Mouse (Mus musculus): ENCODE measurements at regions not wholly inside any gene's neighbourhood (a gene's known extent, or its start where the extent isn't known, plus 50 kb on each side); places are given as distances from the start of the nearest gene placed in this dataset.

DNA sequence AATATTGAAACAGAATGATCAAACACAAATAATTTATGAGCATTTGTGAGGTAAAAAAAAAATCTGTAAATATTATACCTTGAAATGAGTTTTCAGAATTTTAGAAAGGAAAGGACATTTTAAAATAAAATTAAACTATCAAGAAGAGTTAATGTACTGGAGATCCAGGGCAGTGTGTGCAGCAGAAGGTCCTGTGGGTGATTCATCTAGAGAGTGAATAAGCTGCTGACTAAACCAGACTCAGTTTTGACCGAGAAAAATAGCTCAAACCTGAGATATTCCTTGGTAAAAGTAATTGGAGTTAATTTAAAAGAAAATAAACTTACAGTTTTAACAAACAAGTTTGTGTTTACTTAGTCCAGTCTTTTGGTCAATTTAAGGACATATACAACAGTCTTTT lies 1118.6 kb upstream of the Celf2 start:
- Histone ChIP-seq H3K9me3 (ENCODE audit: control insufficient read depth, low read length) (no peaks in the 10 kb centered on the region), H3K4me2 (ENCODE audit: low read depth, low read length) (no peak overlapping the region), H3K27ac (ENCODE audit: low read depth, low read length) (no peak overlapping the region), H3K4me3 (ENCODE audit: low read depth, low read length) (no peak overlapping the region), H3K27me3 (ENCODE audit: control insufficient read depth, insufficient read depth, low read length) (no peaks in the 10 kb centered on the region), H3K36me3 (ENCODE audit: control insufficient read depth, insufficient read depth, low read length) (no peaks in the 10 kb centered on the region), H3K9ac (replicated peaks; ENCODE audit: low read depth, low read length) (no peak overlapping the region), H3K4me1 (ENCODE audit: control insufficient read depth, insufficient read depth, low read length) (no peaks in the 10 kb centered on the region)
- 63% methylated on average over 1 of the region's 1 CpGs for WGBS
- ATAC-seq (ENCODE audit: low read depth) = no peak

DNA sequence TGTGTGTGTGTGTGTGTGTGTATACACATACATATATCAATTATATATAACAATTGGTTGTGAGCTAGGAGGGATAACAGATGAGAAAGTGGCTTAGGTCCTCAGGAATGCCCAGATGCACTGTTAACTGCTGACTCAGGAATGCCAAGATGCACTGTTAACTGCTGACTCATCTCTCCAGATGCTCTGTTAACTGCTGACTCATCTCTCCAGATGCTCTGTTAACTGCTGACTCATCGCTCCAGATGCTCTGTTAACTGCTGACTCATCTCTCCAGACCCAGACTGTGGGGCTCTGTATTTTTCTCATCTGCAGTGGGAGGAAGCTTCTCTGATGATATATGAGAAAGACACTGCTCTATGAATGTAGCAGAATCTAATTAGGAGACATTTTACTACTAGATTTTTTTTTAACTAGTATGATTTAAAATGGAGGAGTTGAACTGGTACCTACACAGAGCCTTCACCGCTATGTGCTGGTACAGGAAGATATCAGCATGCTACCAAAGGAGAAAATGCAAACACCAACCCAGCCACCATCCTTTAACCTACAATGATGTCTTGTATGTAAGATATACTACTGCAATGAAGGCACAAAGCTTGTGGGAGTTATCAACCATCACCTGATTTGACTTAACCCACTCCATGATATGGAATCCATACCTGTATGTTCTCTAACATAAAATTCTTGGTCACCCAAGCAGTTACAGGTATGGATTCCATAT lies 1119.3 kb upstream of the Celf2 start:
- H3K9me3 ChIP-seq (ENCODE audit: control insufficient read depth, low read length) = no peaks in the 10 kb centered on the region
- no peaks in the 10 kb centered on the region for H3K4me1 ChIP-seq (ENCODE audit: control insufficient read depth, insufficient read depth, low read length)
- no peaks in the 10 kb centered on the region for H3K36me3 ChIP-seq (ENCODE audit: control insufficient read depth, insufficient read depth, low read length)
- no peak overlapping the region for H3K9ac ChIP-seq (replicated peaks; ENCODE audit: low read depth, low read length)
- H3K4me3 ChIP-seq (ENCODE audit: low read depth, low read length) = no peak overlapping the region
- H3K4me2 ChIP-seq (ENCODE audit: low read depth, low read length) = no peak overlapping the region
- 92% methylated on average over 2 of the region's 2 CpGs for WGBS
- ATAC-seq (ENCODE audit: low read depth) = no peak
- H3K27me3 ChIP-seq (ENCODE audit: control insufficient read depth, insufficient read depth, low read length) = no peaks in the 10 kb centered on the region
- no peak overlapping the region for H3K27ac ChIP-seq (ENCODE audit: low read depth, low read length)

DNA sequence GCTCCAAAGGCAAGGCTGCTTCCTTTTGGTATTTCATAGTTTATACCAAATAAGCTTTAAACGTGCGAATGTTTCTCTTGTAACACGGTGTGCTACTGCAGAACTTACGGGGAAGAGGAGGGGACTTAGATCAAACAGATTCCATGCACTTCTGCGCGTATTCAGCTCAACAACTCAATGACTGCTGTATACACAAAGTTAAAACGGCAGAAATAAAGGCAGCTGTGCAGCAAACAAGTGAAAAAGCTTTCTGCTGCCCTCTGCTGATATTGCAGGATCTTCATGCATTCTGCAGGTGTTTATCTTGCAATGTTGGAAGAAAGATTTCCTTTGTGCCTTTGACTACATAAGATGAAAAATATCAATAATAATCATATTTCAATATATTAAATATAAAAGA lies 1128.7 kb upstream of the Celf2 start:
- no peak overlapping the region for H3K9ac ChIP-seq (replicated peaks; ENCODE audit: low read depth, low read length)
- 56% methylated on average over 7 of the region's 7 CpGs for WGBS
- no peak overlapping the region for H3K4me2 ChIP-seq (ENCODE audit: low read depth, low read length)
- H3K36me3 ChIP-seq (ENCODE audit: control insufficient read depth, insufficient read depth, low read length) = no peaks in the 10 kb centered on the region
- H3K4me1 ChIP-seq (ENCODE audit: control insufficient read depth, insufficient read depth, low read length) = no peaks in the 10 kb centered on the region
- no peak for ATAC-seq (ENCODE audit: low read depth)
- H3K4me3 ChIP-seq (ENCODE audit: low read depth, low read length) = no peak overlapping the region
- no peaks in the 10 kb centered on the region for H3K9me3 ChIP-seq (ENCODE audit: control insufficient read depth, low read length)
- H3K27ac ChIP-seq (ENCODE audit: low read depth, low read length) = no peak overlapping the region
- no peaks in the 10 kb centered on the region for H3K27me3 ChIP-seq (ENCODE audit: control insufficient read depth, insufficient read depth, low read length)

DNA sequence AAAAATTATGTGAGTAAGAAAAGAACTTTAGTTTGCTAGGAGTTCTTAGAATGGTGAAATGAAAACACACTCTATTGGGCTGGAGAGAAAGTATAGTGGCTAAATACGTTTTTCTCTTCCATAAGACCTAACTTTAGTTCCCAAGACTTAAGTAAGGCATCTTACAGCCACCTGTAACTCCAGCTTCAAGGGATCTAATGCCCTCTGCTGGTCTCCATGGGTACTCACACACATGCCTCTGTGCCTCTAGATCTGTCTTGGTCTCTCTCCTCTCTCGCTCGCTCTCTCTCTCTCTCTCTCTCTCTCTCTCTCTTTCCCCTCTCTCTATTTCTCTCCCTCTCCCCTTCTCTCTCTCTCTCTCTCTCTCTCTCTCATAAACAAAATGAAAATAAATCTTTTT lies 1129.9 kb upstream of the Celf2 start:
- WGBS = 58% methylated on average over 3 of the region's 3 CpGs
- Histone ChIP-seq H3K36me3 (ENCODE audit: control insufficient read depth, insufficient read depth, low read length) (no peaks in the 10 kb centered on the region), H3K9ac (replicated peaks; ENCODE audit: low read depth, low read length) (no peak overlapping the region), H3K27ac (ENCODE audit: low read depth, low read length) (no peak overlapping the region), H3K4me2 (ENCODE audit: low read depth, low read length) (no peak overlapping the region), H3K4me1 (ENCODE audit: control insufficient read depth, insufficient read depth, low read length) (no peaks in the 10 kb centered on the region), H3K27me3 (ENCODE audit: control insufficient read depth, insufficient read depth, low read length) (no peaks in the 10 kb centered on the region), H3K4me3 (ENCODE audit: low read depth, low read length) (no peak overlapping the region), H3K9me3 (ENCODE audit: control insufficient read depth, low read length) (no peaks in the 10 kb centered on the region)
- ATAC-seq (ENCODE audit: low read depth) = no peak

DNA sequence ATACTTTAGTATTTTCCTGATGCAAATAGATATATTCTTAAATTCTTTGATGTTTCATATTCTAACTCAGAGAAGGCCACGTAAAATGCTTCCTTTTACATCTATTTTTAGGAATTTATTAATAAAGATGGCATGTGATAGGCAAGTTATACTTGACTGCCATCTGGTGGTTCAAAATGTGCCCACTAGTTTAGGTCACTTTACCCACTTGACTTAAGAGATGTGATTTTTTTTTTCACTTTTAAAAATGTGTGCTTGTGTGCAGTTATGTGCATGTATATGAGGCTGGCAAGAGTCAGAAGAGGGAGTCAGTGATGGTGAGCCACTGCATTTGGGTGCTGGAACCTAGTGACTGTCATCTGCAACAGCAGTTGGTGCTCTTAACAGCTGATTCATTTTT lies 1136.1 kb upstream of the Celf2 start:
- Histone ChIP-seq H3K9me3 (ENCODE audit: control insufficient read depth, low read length) (no peaks in the 10 kb centered on the region), H3K36me3 (ENCODE audit: control insufficient read depth, insufficient read depth, low read length) (no peaks in the 10 kb centered on the region), H3K9ac (replicated peaks; ENCODE audit: low read depth, low read length) (no peak overlapping the region), H3K4me1 (ENCODE audit: control insufficient read depth, insufficient read depth, low read length) (no peaks in the 10 kb centered on the region), H3K27me3 (ENCODE audit: control insufficient read depth, insufficient read depth, low read length) (no peaks in the 10 kb centered on the region), H3K27ac (ENCODE audit: low read depth, low read length) (no peak overlapping the region), H3K4me2 (ENCODE audit: low read depth, low read length) (no peak overlapping the region), H3K4me3 (ENCODE audit: low read depth, low read length) (no peak overlapping the region)
- 48% methylated on average over 1 of the region's 1 CpGs for WGBS
- ATAC-seq (ENCODE audit: low read depth) = no peak

DNA sequence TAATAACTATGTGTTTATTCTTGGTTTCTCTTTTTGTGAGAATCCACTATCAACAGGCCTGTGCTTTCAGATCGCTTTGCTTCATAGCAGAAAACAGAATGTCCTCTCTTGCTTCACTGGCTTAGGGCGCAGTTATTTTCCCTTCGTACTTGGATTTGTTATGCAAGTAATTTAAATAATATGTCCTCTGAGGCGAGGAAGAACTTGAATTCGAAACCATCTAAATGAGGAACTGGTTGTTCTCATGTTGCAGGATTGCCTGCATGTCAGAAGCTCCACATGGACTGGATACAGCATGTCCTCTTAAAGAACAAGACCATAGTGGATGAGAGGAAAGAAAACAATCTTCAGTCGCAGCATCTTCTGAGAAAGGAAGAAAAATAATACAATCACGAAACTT lies 1151.2 kb upstream of the Celf2 start:
- Histone ChIP-seq H3K9ac (replicated peaks; ENCODE audit: low read depth, low read length) (no peak overlapping the region), H3K36me3 (ENCODE audit: control insufficient read depth, insufficient read depth, low read length) (no peaks in the 10 kb centered on the region), H3K4me1 (ENCODE audit: control insufficient read depth, insufficient read depth, low read length) (no peaks in the 10 kb centered on the region), H3K4me3 (ENCODE audit: low read depth, low read length) (no peak overlapping the region), H3K4me2 (ENCODE audit: low read depth, low read length) (no peak overlapping the region), H3K27ac (ENCODE audit: low read depth, low read length) (no peak overlapping the region), H3K27me3 (ENCODE audit: control insufficient read depth, insufficient read depth, low read length) (no peaks in the 10 kb centered on the region), H3K9me3 (ENCODE audit: control insufficient read depth, low read length) (no peaks in the 10 kb centered on the region)
- no peak for ATAC-seq (ENCODE audit: low read depth)
- 85% methylated on average over 7 of the region's 7 CpGs for WGBS

DNA sequence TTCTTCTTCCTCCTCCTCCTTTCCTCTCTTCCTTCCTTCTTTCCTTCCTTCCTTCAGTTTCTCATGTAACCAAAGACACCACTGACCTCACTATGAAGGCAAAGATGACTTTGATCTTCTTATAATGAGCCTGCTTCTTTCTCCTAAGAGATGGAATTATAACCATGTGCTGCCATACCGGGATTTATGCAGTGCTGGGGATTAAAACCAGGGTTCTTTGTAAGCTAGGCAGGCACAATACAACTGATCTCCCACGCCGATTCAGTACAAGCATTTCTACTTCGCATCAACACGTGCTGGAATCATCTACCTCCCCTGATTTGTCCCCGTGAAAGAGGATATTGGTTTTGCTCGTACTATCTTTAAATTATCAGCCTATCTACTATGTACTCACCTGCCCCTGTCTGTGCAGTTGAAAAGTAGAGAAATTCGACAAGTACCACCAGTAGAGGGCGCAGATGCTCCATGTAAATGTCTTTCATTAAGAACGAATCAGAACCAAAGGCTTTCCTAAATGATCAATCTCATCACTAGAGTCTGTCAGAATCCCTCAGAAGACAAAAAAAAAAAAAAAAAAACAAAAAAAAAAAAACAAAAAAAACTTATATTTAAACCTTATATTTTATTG lies 1164.5 kb upstream of the Celf2 start:
- 19% methylated on average over 10 of the region's 10 CpGs for WGBS
- no peak overlapping the region for H3K4me3 ChIP-seq (ENCODE audit: low read depth, low read length)
- H3K27ac ChIP-seq (ENCODE audit: low read depth, low read length) = no peak overlapping the region
- H3K27me3 ChIP-seq (ENCODE audit: control insufficient read depth, insufficient read depth, low read length) = no peaks in the 10 kb centered on the region
- no peak overlapping the region for H3K4me2 ChIP-seq (ENCODE audit: low read depth, low read length)
- H3K9ac ChIP-seq (replicated peaks; ENCODE audit: low read depth, low read length) = no peak overlapping the region
- peak; percentile 76 for ATAC-seq (ENCODE audit: low read depth)
- no peaks in the 10 kb centered on the region for H3K9me3 ChIP-seq (ENCODE audit: control insufficient read depth, low read length)
- H3K36me3 ChIP-seq (ENCODE audit: control insufficient read depth, insufficient read depth, low read length) = no peaks in the 10 kb centered on the region
- no peaks in the 10 kb centered on the region for H3K4me1 ChIP-seq (ENCODE audit: control insufficient read depth, insufficient read depth, low read length)

DNA sequence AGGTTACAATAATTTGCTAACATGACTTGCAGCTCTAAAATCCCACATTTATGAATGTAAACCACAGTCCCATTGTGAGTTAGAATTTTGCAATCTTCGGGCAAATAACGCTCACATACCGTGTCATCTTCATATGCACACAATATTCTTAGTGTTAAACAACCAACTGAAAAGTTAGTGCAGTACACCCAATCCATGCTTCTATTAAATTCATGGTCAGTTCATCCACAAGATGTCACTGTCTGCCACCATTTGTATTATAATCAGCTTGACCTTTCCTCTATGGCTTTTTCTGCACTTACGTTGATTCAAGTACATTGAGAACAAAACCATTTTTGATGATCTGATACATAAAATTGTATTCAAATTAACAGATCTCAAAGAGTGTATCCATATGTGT lies 1166.2 kb upstream of the Celf2 start:
- 75% methylated on average over 4 of the region's 4 CpGs for WGBS
- H3K27me3 ChIP-seq (ENCODE audit: control insufficient read depth, insufficient read depth, low read length) = no peaks in the 10 kb centered on the region
- no peak overlapping the region for H3K4me3 ChIP-seq (ENCODE audit: low read depth, low read length)
- H3K36me3 ChIP-seq (ENCODE audit: control insufficient read depth, insufficient read depth, low read length) = no peaks in the 10 kb centered on the region
- ATAC-seq (ENCODE audit: low read depth) = no peak
- H3K4me2 ChIP-seq (ENCODE audit: low read depth, low read length) = no peak overlapping the region
- H3K9ac ChIP-seq (replicated peaks; ENCODE audit: low read depth, low read length) = no peak overlapping the region
- no peaks in the 10 kb centered on the region for H3K9me3 ChIP-seq (ENCODE audit: control insufficient read depth, low read length)
- H3K4me1 ChIP-seq (ENCODE audit: control insufficient read depth, insufficient read depth, low read length) = no peaks in the 10 kb centered on the region
- H3K27ac ChIP-seq (ENCODE audit: low read depth, low read length) = no peak overlapping the region

DNA sequence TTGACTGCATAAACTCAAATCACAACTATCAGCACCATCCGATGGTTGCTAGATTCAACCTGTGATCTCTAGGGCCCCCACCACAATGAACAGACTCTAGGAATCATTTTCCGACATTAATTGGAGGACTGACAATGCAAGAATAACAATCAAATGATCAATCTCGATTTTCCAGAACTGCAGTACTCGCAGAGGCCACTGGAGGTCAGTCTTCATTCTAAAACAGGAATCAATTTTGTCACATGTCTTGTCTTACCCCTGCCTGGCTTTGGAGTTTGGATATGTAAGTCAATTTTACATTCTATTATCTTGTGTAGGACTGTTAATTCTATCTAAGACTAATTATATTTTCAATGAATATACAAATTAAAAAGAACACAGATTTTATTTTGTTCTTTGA lies 1167.2 kb upstream of the Celf2 start:
- no peaks in the 10 kb centered on the region for H3K36me3 ChIP-seq (ENCODE audit: control insufficient read depth, insufficient read depth, low read length)
- no peak overlapping the region for H3K4me3 ChIP-seq (ENCODE audit: low read depth, low read length)
- no peak for ATAC-seq (ENCODE audit: low read depth)
- no peak overlapping the region for H3K27ac ChIP-seq (ENCODE audit: low read depth, low read length)
- no peak overlapping the region for H3K4me2 ChIP-seq (ENCODE audit: low read depth, low read length)
- H3K27me3 ChIP-seq (ENCODE audit: control insufficient read depth, insufficient read depth, low read length) = no peaks in the 10 kb centered on the region
- no peaks in the 10 kb centered on the region for H3K9me3 ChIP-seq (ENCODE audit: control insufficient read depth, low read length)
- 11% methylated on average over 4 of the region's 4 CpGs for WGBS
- no peaks in the 10 kb centered on the region for H3K4me1 ChIP-seq (ENCODE audit: control insufficient read depth, insufficient read depth, low read length)
- H3K9ac ChIP-seq (replicated peaks; ENCODE audit: low read depth, low read length) = no peak overlapping the region

Data from neural tube, embryonic 14.5 days (tissue).